Mouse (Mus musculus): ENCODE results near the gene Spred1. TPM values are rescaled to one million over a fixed set of nuclear protein-coding genes. Genes with fewer than 3 reads are reported as not detected.

Gene Spred1
- total RNA-seq (2021) = 100 to 1,000 TPM in 1 of 2 experiments, 10 to 100 TPM in 1; 58.3 to 113 TPM
- 11.3 and 22.6 TPM in 2 replicates for polyA plus RNA-seq (2012; rRNA removed)
- long read RNA-seq, full-length matches to known transcripts = 56 of 61 reads
- long read RNA-seq, partial matches to known transcripts = 0 of 61 reads
- long read RNA-seq, other reads (novel, unspliced or antisense) = 5 of 61 reads

GRCm38 (mm10) chr2:117121212-117121983 lies at the start of gene Spred1:
Gene Spred1 (plus strand): TSS chr2:117121374.
- DNase-seq = peak; percentile 67

GRCm38 (mm10) chr2:117071596-117071995 lies 49.6 kb upstream of the Spred1 start:
- DNase-seq = no peak

GRCm38 (mm10) chr2:117078711-117079110 lies 42.5 kb upstream of the Spred1 start:
- no peak for DNase-seq

- DNase-seq = peak; percentile 54
Observed at GRCm38 (mm10) chr2:117079621-117080020, 41.6 kb upstream of the Spred1 start.

- no peak for DNase-seq
Observed at GRCm38 (mm10) chr2:117086002-117086765, 35.0 kb upstream of the Spred1 start.

GRCm38 (mm10) chr2:117086766-117087457 lies 34.3 kb upstream of the Spred1 start:
- DNase-seq = no peak

GRCm38 (mm10) chr2:117087458-117087820 lies 33.7 kb upstream of the Spred1 start:
- no peak for DNase-seq

GRCm38 (mm10) chr2:117089482-117089881 lies 31.7 kb upstream of the Spred1 start:
- DNase-seq = no peak

- no peak for DNase-seq
Observed at GRCm38 (mm10) chr2:117090061-117090460, 31.1 kb upstream of the Spred1 start.

GRCm38 (mm10) chr2:117092946-117093401 lies 28.2 kb upstream of the Spred1 start:
- DNase-seq = no peak

- DNase-seq = peak; percentile 81
Observed at GRCm38 (mm10) chr2:117095491-117095890, 25.7 kb upstream of the Spred1 start.

- no peak for DNase-seq
Observed at GRCm38 (mm10) chr2:117097305-117097704, 23.9 kb upstream of the Spred1 start.

GRCm38 (mm10) chr2:117099316-117099715 lies 21.9 kb upstream of the Spred1 start:
- DNase-seq = no peak

- no peak for DNase-seq
Observed at GRCm38 (mm10) chr2:117103461-117103860, 17.7 kb upstream of the Spred1 start.

- DNase-seq = no peak
Observed at GRCm38 (mm10) chr2:117105407-117105806, 15.8 kb upstream of the Spred1 start.

GRCm38 (mm10) chr2:117108059-117108458 lies 13.1 kb upstream of the Spred1 start:
- no peak for DNase-seq

- peak; percentile 34 for DNase-seq
Observed at GRCm38 (mm10) chr2:117109296-117109695, 11.9 kb upstream of the Spred1 start.

- DNase-seq = no peak
Observed at GRCm38 (mm10) chr2:117110355-117110866, 10.8 kb upstream of the Spred1 start.

GRCm38 (mm10) chr2:117113262-117113661 lies 7.9 kb upstream of the Spred1 start:
- DNase-seq = no peak

- no peak for DNase-seq
Observed at GRCm38 (mm10) chr2:117113762-117114161, 7.4 kb upstream of the Spred1 start.

GRCm38 (mm10) chr2:117118516-117118915 lies 2.7 kb upstream of the Spred1 start:
- DNase-seq = no peak
